Mouse (Mus musculus) spleen, postnatal 10 days (tissue): ENCODE data around the gene Bmp2k.
"Not testable (repeated sequence)": the region's sequence is repeated elsewhere in the genome, so short reads cannot be mapped to it uniquely, and the experiment has no call there.

ENCODE experiments used
- DNase-seq, 2 experiments: peaks; one replicate each; pipeline ENCODE4 v3.0.0; 2021 to 2022; ENCODE audit warnings: low spot score in 2 of 2

Gene Bmp2k

DNA sequence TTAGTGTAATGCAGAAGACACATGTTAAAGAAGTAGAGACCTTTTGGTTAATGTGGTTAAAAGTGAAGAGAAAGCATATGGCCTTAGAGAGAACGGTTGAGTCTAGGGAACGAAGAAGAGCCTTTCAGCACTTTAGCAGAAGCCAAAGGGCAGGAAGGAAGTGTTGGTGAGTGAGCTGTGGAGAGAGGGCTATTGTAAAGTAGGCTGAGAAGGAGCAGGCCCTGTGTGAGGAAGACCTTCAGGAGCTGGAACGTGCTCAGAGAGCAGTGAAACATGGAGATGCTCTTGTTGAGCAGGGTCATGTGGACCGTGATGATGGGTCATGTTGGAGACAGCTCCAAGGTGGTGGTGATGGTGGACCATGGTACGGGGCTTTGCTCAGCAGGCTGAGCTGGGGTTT is 4.8 kb downstream of the Bmp2k start:
- no peak for DNase-seq

DNA sequence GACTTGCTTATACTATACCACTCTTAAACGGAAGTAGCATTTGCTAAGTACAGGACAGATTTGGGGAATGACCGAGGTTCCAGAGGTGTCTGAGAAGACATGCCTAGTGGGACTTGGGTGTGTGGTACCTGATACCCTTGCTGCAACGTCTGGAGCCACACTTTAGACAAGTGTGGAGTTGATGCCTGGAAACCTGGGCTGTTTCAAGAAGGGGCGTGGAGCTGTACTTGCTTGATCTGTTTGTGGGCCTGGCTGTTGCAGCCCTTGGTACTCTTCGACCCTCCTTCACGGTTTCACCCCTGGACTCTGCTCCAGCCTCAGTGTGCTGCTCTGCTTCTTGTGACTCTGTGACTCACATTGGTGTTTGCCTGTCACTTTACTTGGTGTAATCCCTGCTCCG is 5.4 kb downstream of the Bmp2k start:
- DNase-seq = no peak

DNA sequence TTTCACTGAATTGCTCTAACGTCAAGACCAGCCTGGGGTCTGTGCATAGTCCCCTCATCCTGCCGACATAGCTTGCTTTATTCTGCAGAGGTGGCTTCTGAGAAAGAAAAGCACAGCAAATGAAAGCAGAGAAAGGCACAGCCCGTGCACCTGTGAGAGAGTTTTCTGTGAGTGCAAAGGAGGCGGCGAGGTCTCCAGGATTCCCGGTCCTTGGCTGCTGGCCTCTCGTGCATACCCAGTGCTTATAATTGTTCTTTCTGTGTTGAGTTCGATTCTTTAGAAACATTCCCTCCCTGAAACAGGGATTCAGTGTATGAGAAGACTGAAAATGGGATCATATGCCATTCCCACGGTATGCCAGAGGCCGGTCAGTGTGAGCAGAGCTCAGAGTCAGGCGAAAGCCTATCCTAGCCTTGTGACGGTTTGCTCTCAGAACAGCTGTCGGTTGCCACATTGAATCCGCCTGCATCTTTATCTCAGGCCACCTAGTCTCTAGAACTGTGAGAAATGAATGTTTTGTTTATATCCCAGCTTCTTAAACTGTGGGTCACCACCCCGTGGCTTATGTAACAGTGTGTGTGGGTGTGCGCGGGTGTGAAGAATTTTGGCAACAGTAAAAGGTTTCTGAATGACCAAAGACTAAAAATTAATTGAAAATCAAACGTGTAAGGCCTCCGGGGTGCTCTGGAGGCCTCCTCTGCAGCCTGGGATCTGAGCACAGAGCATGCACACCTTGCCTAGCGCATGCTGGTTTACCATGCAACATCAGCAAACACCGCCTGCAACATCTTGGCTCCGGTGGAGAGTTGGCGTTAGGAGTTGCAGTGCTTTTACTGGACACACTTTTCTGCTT is 6.9 kb downstream of the Bmp2k start:
- DNase-seq = no peak

DNA sequence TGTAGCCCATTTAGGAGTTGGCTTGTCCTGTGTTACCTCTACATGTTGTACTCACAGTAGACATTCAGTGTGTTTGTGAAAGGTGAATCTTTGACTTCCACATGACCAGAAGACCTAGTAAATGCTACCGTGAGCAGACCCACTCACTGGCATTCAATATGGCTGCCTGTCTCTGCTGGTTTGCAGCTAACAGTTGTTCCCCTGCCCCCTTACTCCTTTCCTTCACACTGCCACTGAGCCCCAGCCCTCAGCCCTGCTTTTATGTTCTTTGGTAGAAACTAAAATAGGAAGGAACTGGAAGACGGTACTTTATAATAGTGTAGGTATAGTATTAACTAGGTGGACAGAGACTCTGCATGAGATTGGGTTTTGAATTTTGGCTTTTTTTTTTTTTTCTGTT is 8.4 kb downstream of the Bmp2k start:
- DNase-seq = no peak

DNA sequence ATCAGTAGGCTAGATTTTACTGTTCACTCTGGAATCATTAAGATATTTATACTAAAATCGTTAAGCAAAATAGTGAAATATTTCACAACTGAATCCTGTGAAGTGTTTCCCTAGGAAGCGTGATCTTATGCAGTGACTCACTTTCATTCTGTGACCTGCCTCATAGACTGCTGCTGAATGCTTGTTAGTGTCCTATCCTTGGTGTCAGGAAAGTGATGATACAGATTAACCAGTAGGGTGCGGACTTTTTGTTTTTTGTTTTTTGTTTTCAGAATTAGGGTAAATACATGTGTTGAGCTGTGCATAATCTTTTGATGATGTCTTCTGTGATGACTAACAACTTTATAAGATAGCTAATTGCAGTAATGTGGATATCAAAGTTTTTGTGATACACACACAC is 9.4 kb downstream of the Bmp2k start:
- DNase-seq = no peak

DNA sequence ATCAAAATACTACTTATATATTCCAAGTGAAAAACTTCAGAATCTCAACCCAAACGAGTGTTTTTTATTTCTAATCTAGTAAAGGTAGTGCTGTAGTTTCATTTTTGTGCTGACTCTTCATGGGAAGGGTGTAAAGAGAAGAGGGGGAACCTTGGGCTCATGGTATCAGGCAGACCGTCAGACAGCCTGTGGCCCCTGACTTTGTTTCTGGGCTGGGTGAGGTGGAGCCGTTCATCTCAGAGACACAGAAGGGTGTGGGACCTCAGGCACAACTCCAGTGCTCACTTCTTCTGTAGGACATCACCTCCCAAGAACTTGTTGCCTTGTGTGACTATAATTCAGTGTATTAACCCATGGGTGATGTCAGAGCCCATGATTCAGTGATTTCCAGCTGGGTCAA is 10.0 kb downstream of the Bmp2k start:
- no peak for DNase-seq

DNA sequence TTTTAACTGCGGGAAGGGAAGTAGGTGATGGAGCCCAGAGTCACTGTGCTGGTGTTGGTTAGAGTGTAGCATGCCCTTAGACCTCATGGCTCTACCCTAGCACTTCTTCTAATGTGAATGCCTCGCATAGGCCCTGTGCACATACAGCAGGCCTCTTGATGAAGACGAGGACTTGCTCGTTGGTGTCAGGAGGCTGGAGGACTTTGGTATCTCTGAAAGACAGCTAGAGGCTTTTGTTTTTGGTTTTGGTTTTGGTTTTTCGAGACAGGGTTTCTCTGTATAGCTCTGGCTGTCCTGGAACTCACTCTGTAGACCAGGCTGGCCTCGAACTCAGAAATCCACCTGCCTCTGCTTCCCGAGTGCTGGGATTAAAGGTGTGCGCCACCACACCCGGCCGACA is 11.7 kb downstream of the Bmp2k start:
- not testable (repeated sequence) for DNase-seq

DNA sequence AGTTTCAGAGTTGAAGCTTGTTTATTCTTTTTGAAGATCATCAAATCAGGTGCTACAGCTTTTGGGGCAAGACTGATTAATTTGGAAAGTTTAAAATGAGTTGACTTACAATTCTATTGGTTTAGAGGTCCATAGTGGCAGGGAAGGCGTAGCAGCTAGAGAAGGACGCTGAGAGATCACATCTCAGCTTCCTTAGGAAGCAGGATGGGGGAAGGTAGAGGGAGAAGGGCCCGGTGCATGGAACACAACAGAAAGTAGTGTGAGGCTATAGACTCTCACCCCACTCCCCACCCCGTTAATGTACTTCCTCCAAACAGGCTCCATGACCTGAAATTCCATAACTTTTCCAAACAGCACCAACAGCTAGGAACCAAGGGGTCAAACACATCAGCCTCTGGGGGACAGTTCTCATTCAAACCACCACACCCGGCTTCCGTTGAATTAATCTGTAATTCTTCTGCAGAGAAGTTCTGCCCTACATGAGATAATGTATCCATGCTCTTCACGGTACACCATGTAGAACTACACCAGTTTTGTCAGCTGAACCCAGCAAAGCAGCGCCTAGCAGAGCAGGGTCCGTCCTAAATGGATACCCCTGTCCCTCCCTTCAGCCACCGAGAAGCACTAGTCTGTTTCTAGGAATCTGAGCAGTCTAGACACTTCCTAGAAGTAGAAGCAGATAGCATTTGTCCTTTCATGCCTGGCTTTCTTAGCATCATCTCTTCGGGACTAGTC is 12.3 kb downstream of the Bmp2k start:
- no peak for DNase-seq

DNA sequence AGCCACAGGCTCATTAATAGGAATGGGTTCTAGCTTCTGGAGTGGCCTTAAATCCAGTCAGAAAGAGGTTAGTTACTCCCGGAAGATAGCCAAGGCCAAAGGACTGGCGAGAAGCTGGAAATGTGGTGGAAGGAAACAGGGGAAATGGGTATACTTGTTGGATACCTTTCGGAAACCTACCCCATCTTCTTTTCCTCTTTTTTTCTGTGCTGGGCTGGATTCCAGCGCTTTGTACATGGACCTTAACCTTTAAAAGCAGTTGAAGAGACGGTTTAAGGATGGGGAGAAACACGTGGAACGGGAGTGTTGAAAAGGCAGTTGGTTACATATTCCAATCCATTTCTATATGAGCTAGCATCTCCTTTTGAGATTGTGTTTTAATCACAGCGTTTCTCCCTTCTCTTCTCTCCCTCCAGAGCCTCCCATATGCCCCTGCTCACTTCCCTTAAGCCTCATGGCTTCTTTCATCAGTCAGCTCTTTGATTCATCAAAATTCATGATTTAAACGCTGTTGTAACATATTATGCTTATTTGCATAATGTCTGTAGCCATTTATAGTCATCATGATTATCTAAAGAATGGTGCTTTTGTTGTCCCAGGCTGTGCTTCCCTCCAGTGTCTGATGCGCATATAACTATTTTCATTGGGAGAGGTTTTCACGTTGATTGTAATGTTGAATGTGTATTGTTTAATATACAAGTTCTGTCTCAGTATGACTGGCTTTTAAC is 18.5 kb downstream of the Bmp2k start:
- no peak for DNase-seq

DNA sequence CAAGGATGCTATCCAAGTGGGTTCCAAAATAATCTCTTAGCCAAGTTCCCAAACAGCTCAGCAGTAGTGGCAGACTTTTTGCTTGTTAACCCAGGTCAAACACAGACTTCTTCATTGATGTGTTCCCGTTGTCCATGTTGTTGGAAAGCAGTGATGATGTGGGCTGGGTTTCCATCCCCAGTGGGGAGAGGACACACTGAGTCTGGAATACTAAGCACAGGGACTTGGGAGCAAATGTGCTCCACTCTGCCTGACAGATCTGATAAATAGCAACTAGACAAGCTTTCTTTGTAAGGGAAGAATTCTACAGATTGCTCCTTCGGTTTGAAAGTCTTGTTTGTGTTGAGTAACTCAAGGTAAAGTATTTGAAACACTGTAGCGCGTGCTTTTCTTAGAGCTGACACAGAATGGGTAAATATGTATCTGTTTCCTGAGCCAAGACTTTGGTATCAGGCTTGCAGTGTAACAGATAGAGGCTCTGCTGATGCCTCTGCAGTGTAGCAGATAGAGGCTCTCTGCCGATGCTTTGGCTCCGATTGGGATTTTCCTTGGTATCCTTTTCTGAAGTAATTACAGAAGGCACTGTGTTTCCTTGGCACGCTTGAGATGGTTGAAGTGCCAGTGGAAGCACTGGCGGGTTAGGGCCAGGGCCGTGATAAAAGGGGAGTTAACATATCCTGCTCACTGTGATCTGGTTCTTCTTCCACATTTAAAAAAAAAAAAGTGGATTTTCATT is 19.5 kb downstream of the Bmp2k start:
- no peak for DNase-seq

DNA sequence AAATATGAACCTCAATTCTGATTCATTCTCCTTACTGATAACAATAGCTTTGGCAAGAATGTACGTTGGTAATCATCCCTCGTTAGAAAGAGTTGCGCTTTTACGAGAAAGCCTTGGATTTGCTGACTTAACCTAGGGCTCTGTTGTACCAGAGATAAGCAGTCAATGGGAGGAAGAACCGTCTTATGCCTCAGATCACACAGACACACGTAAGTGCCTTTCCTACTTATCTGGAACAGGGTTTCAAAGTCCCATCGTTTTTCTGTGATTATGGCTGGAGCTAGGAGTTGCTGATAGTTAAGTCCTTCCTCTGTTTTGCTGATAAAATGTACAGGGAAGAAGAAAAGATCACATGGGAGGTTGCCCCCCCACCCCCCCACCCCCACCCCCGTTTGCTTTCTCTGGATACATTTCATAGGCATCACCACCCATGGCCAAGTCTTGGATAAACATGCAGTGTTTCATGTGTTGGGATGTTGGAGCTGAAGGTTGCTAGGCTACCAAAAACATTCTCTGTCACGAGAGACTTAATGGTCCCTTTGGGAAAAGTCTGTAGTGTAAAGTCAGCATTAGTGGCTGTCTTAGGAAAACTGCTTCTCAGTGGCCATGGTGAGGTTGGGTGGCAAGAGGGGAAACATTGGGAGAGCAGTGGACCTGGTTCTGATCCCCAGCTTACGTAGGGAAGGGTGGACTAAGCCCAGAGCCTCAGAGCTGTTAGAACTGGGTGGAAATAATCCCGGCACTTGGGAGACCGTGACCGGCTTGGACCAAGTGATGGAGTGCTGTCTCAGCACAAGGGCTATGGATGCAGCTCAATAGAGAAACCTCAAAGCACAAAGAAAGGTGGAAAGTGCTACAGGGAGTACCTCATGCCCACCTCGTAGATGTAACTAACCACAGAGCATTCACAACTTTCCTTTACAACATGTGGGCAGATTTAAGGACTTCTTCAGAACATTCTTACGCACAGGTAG is 25.1 kb downstream of the Bmp2k start:
- no peak for DNase-seq

DNA sequence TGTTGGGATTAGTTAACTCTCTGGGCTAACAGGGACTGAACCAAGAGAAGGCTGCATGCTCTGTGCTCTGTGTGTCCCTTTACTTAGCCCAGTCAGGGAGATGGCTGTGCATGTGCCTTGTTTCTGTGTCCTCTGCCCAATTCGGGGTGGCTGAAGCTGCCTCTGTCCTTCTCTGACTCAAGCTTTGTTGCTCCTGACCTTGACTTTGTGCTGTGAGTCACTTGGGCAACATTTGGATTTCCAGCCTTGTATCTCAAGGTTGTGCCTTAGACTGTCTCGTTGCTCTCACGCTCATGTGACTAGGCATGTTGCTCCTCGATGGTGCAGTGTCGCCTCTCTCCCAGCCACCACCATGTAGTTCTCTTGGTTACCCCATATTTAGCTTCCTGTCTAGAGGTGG is 27.3 kb downstream of the Bmp2k start:
- no peak for DNase-seq

DNA sequence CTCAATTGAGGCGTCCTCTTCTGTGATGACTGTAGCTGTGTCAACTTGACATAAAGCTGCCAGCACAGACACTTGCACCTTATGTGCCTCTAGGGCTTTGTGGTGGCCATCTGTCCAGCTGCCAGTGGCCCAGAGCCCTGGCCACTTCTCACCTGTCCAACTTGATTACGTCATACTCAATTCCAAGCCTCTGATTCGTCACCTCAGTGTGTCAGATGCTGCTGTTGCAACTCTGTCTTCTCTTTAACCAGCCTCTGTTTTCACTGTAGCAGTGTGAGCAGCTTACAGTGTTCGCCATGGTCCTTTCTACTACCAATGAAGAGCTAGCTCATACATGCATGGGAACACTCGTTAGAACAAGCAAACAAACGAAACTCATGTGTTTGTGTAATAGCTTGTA is 28.2 kb downstream of the Bmp2k start:
- no peak for DNase-seq

DNA sequence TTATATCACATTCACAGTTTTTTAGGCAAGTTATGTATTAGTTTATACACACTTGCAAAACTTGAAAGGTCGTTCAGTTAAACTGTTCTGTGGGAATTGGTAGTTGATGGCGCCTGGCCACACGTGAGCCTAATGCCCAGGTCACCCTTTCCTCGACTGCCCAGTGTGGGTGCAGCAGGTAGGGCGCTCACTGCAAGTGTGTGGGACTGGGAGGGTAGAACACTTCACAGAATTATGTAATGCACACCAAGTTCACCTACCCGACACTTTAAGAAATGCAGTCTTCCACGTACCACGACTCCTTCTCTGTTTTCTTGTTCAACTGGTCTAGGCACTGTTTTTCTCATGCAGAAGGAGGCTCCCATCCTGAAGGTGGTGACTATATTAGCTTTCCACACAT is 30.5 kb downstream of the Bmp2k start:
- no peak for DNase-seq

DNA sequence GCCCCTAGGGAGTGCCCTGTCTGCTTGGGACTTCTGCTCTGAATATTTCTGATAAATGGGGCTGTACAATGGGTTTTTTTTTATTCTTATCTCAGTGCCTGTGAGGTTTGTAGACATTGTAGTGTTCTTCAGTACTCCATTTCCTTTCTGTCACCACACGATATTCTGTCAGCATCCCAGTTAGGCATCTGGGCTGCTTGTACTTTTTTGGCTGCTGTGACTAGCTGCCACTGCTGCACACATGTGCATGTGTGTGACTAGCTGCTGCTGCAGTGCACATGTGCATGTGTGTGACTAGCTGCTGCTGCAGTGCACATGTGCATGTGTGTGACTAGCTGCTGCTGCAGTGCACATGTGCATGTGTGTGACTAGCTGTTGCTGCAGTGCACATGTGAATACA is 31.4 kb downstream of the Bmp2k start:
- DNase-seq = not testable (repeated sequence)

DNA sequence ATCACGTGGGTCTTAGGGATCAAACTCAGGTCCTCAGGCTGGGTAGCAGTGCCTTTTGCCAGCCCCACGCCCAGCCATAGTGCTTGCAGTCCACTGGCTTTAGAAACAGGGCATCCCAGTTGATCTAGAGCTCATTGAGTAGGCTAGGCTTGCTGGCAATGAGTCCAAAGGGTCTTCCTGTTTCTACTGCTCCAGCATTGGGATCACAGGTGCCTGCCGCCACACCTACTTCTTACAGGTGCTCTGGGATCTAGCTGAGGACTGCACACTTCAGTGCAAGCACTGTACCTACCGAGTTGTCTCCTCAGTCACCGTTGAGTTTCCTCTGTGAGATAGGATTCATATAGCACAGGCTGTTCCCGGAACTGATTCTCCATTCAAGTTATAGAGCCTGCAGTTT is 34.3 kb downstream of the Bmp2k start:
- no peak for DNase-seq

DNA sequence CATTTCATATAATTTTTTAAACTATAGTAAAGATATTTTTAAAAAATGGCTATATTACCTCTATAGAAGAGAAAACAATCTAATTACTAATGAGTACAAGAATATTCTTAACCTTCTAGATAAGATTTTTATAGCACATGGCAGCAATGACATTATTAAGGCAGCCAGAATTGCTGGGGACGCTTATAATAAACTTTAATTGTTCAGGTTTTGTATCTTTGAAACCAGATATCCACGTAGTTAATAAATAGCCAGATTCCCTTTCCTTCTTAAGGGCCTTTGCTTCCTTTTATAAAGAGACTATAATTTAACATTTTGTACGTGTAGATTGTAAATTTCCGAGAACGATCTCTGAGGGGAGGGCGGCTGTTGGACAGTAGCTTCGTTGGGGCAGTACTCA is 47.8 kb downstream of the Bmp2k start:
- no peak for DNase-seq

DNA sequence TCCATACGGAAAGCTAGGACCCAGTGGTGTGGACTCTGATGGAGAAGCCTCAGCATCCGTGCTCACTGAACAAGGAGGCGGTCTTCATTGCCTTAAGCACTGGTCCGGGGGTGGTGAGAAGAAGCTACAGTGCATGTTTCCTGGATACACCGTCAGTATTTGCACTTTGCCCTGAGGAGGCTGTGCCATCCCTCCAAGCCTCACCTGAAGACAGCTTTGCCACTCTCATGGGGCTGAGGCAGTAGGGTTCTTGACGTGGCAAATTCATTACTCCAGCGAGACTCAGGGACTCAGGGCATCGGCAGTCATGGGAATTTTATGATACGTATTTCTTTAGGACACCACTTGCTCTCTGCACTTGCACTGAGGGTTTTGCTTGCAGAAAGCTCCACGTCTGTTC is 49.2 kb downstream of the Bmp2k start:
- DNase-seq = no peak

DNA sequence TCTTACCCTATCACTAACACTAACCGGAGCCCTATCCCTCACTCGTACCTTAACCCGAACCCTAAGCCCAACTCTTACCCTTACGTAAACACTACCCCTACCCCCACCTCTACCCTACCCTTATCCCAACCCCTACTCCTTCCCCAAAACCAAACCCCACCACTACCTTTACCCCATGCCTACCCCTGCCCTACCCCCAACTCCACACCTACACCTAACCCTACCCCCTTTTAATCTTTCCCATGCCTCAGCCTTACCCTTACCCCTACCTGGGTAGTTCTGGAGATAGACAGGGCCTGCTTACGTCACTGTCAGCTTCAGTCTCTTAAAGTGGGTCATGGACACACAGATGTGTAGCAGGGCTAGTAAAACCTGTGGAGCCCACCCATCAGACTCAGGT is 51.4 kb downstream of the Bmp2k start:
- DNase-seq = no peak

DNA sequence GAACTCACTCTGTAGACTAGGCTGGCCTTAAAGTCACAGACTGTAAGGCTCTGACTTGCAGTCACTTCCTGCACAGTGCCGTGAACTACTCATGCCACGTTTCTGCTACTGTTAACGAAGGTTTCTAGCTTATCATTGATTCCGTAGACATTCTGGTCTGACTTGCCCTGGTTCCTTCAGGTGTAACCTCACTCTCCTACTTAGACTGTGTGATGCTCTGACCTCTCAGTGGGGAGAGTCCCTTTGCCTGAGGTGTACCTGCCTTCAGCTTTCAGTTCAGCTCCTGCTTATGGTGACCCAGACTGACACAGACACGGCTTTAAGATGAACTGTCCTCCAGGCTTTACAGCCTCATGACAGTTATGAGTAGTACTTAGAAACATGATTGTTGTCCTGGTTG is 56.7 kb downstream of the Bmp2k start:
- DNase-seq = no peak

DNA sequence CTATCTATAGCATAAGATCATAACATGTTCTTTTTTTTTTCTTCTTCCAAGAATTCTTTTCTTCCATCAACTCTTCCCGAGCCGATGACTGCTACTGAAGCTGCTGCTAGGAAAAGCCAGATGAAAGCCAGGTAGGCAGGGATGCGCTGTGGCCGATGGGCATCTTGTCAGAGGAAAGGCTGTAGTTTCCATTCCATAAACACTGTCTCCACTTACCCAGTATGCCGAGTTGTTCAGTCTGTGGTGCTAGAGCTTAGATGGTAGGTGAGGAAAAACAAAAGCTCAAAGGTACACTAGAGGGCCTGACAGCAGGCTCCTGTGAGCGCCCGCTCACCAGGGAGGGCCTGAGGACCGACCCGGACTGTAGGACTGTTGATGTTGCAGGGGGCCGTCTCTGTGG is 57.3 kb downstream of the Bmp2k start:
- no peak for DNase-seq
